Mouse (Mus musculus) kidney, adult 9 months (tissue): Measurements from ENCODE around the gene Vsx2.
"Not testable (repeated sequence)": the region's sequence is repeated elsewhere in the genome, so short reads cannot be mapped to it uniquely, and the experiment has no call there.

ENCODE experiments used
- DNase-seq: peaks from one replicate; pipeline ENCODE4 v3.0.0; 2022

Vsx2 gene

DNA sequence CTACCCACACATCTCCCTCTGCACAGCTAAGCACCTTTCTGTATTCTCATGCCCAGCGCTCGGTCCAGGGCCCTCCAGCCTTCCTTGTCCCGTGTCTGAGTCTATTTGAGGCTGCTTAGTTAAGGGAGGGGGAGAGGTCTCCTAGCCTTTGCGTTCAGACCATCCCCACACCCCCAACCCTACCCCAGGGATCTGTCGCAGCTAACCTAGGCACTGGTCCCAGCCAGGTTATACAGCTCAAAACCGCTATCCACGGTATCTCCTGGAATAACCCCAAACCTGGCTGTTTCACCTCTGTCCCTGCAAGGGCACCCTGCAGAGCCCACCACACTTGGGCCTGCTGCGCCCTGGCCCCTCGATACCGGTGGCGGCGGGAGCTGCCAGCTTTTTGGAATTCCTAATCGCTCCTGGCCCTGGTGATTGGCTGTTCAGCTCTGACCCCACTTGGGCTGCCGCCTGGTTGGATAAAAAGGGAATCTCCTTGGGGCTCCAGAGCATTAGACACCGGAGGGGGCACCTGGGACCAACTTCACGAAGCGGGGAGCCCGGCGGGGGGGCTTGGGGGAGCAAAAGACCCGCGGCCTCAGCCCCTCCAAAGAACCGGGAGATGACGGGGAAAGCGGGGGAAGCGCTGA lies at the start of gene Vsx2:
TSS of gene Vsx2 (plus strand) at position 427 of the 635 bp plus-strand sequence.
- no peak for DNase-seq

DNA sequence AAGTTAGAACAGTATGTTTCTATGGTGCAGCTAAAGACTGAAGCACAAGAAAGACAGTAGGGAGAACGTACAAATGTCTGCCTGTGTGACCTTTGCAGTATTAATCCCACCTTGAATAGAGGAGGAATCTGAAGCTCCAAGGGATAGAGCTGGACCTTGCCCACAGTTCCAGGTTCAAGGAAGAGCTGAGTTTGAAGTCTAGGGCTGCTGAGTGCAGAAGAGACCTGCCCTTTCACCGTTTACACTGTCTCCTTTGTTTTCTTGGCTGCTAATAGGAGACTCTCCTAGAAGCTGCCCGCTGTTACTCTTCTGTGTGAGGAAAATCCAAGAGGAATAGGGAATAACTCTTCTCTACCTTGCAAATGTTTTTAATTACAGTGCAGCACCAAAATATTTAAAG lies 45.8 kb upstream of the Vsx2 start:
- peak; percentile 54 for DNase-seq

- DNase-seq = no peak
These were observed 45.2 kb upstream of the Vsx2 start for GRCm38 (mm10) chr12:84524147-84525050.

DNA sequence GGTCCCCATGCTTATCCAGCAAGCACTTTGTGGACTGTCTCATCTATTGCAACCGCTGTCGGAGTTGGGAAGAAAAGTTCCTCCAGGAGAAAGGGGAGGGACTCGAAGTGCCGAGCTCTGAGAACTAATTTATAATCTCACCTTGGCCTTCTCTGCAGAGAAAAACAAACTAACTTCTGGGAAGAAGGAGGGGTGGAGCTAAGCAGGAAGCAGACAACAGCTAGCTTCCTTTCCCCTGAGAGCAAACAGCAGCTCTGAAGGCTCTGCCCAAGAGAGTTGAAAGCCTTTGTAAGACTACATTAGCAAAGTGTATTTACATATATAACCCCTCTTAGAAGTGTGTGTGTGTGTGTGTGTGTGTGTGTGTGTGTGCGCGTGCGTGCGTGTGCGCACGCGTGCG lies 44.1 kb upstream of the Vsx2 start:
- no peak for DNase-seq

DNA sequence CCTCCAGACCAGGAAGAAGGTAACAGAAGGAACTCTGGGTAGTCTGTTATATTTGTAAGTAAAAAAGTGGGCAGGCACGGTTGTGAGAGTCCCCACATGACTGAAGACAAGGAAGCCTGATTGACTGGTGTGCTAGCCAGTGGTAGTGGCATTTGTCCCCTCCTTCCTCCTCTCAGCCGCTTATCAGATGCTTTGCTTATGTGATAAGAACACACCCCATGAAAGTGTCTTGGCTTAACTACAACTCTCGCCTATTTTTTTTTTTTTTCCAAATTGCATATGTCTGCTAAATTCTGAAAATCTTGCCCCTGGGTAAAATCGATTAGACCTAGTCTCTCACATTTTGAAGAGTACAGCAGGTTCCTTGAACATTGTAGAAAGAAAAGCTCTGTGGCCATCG lies 39.1 kb upstream of the Vsx2 start:
- DNase-seq = no peak

DNA sequence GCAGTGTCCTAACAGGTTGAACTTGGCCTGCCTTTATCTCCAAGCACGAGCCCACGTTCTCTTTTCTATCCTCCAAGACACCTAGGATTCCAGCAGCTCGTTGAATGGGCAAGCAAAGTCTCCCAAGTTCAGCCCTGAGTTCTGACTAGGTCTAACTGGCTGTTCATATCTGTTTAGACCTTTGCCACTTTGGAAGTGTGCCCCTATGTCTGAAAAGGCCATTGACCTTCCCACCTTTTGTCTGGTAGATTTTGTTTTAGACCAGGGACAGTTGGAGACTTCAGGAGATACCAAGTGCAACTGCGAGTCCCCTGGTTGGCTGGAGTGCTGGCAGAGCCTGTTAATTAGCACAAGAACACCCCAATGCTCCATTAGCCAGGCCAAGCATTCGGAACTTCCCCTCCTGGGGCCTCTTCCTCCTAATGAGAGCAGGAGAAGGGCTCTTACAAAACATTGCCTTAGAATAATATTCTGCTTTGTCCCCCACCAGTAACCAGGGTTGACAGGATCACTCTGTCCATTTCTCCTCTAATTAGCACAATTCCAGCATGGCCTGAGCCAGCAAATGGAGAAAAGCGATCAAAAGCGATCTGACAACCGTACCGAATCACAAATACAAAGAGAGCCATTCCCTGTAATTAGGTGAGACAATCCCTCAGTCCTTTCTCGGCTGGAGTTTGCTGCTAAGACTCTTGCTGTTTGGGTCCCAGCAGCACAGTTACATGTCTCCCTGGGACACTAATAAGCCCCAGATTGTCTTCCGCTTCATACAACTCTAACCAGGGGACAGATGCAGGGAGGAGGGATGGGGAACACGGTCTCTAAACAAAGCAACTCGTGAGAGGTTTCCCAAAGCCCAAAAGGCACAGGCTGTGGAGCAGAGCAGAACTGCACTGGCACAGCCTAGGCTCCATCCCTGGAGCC lies 37.4 kb upstream of the Vsx2 start:
- DNase-seq = no peak

GRCm38 (mm10) chr12:84532830-84533199 lies 36.7 kb upstream of the Vsx2 start:
- DNase-seq = no peak

DNA sequence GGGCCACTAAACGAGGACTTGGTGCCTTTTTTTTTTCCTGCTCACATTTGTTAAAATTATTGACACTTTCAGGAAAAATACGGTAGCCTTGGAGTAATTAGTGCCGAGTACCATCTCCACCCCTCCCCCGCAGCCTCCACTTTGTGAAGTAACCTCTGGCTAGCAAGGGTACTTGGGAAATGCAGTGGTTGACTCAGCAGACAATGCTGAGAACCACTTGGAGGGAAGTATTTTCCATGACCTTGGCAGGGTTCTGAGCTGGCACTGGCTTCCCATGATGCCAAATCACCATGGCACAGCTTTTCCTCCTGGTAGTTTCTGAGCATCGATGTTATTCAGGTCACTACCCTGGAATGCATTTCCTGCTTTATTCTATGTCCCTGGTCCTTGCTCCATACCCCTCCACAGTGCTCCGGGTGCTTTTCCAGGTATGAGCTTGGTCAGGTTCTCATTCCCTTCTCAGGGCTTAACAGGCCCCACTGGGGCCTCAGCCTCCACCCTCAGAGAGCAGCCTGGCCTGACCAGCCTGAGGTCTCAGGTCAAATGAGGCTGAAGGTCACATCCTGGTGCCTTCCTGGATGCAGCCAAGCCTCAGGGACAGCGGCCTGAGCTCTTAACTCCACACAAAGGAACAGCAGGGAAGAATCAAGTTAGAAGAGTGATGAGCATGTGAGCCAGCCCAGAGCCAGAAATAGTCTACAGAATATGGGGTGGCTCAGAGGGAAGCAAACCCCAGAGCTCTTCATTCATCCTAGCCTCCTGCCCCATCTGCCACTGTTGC lies 35.7 kb upstream of the Vsx2 start:
- DNase-seq = no peak

DNA sequence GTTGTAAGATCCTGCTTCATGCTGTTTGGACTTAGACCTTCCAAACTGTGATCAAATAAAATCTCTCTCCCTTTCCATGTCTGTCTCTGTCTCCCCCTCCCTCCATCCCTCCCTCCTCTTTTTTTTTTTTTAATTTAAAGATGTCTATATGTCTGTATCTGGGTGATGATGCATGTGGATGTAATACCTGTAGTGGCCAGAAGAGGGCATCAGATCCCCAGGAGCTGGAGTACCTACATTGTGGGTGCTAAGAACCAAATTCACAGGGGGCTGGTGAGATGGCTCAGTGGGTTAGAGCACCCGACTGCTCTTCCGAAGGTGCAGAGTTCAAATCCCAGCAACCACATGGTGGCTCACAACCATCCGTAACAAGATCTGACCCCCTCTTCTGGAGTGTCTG lies 30.0 kb upstream of the Vsx2 start:
- not testable (repeated sequence) for DNase-seq

GRCm38 (mm10) chr12:84541391-84541958 lies 28.1 kb upstream of the Vsx2 start:
- DNase-seq = no peak

GRCm38 (mm10) chr12:84546028-84546427 lies 23.5 kb upstream of the Vsx2 start:
- DNase-seq = peak; percentile 56

GRCm38 (mm10) chr12:84546577-84547085 lies 22.9 kb upstream of the Vsx2 start:
- no peak for DNase-seq

- no peak for DNase-seq
These were observed 21.3 kb upstream of the Vsx2 start for GRCm38 (mm10) chr12:84548251-84548650.

- DNase-seq = no peak
These were observed 14.3 kb upstream of the Vsx2 start for GRCm38 (mm10) chr12:84555218-84555617.

DNA sequence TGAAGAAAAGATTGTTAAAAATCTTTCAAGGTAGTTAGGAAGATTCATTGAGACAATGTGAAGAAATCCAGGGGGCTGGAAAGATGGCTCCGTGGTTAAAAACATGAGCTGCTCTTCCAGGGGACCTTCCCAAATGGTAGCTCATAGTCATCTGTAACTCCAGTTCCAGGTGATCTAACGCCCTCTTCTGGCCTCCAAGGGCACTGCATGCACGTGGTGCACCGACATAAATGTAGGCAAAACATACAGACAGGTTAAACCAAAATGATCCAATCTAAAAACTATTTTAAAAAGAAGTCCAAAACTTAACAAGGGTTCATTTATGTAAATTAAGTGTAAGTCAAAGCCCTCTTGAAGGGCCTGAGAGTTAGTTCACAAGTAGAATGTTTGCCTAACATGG lies 7.0 kb upstream of the Vsx2 start:
- DNase-seq = no peak

- DNase-seq = no peak
These were observed 2.0 kb upstream of the Vsx2 start for GRCm38 (mm10) chr12:84567576-84567975.

DNA sequence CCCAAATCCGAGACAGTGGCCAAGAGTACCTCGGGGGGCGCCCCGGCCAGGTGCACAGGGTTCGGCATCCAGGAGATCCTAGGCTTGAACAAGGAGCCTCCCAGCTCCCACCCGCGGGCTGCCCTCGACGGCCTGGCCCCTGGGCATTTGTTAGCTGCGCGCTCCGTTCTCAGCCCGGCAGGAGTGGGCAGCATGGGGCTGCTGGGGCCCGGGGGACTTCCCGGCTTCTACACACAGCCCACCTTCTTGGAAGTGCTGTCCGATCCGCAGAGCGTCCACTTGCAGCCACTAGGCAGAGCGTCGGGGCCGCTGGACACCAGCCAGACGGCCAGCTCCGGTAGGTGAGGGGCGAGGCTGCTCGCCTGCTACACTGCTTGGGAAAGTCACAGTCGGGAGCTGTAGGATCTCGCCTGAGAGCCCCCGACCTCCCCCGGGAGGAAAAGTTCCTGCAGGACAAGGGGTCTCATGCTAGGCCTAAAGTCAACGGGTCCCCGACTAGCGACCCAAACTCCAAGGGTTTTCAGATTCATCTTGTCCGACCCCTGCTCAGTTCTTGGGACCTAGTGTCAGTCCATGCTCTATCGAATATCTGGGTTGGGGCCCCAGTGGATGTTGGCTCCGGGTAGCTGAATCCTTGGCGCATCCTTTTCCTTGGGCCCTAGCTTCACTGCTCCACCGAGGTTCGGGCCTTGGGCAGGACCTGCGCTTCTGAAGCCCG lies 573 bp downstream of the Vsx2 start:
- DNase-seq = no peak

DNA sequence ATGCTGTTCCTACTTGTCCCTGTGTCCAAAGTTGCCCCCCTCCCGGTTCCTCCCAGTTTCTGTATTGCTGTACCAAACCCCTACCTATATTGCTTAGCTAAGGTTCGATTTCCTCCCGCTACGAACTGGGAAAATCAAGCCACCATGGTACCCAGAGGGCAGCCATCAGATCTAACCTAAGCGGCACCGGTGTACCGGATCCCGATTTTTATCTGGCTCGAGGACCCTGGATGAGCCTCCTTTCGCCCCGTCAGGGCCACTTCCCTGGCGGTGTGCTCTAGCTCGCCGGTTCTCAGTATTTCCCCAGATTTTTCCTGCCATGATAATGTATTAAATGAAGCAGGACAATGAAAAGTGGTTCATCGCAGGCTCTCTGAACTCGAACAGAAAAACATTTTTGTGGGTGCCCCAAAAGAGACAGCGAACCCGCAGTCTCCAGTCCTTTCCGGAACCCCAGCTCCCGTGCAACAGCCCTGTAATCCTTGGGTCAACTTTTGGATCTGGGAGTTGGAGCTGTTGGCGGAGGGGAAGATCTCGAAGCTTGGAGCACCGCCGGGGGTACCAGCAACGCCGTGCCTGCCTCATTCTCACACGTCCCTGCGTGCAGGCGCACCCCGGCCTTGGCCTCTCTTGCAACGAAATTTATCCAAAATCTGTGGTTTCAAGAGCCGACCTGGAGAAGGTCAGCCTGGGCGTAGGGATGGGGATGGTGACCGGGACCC lies 1.3 kb downstream of the Vsx2 start:
- DNase-seq = no peak

GRCm38 (mm10) chr12:84571466-84572340 lies 2.1 kb downstream of the Vsx2 start:
- no peak for DNase-seq

DNA sequence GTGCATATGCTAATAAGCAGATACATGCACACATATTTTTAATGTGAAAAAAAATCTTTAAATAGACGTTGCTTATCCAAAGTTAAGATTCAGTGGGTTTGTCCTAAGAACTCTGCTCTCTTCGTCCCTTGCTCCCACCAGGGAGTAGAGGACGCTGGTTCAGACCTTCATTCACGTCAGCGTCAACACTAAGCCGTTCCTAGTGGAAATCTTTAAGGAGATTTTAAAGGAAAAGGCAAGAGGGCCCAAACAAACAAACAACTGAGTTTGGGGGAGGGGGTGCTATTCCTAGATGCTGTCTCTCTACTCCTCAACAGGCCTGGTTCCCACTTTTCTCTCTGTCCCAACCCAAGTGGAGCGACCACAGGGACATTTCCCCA lies 2.8 kb downstream of the Vsx2 start:
- DNase-seq = no peak
